8 mouse cellular contexts compared by ENCODE assay signal in genomic region chr17:27556315-27557011, GRCm38 (mm10). TPM values are rescaled to one million over a fixed set of nuclear protein-coding genes. Genes with fewer than 3 reads are reported as not detected.
DNase-seq lines count a peak whose midpoint lies in the region; ATAC-seq and TF ChIP-seq lines count a peak whose summit lies in the region.

Gene Hmga1, plus strand, starts transcription at chr17:27556497.

- H3ac ChIP-seq in C2C12 (ENCODE audit: control insufficient read depth, insufficient read length, low read depth) = peak within 1 kb of the TSS; percentile 96

- H3K4me2 ChIP-seq in embryonic facial prominence, embryonic 12.5 days (replicated peaks) = peak within 1 kb of the TSS; percentile 81

- peaks cover 38% of the 10 kb centered on the region for H3K79me3 ChIP-seq in C2C12 (ENCODE audit: low read depth)

- peak; percentile 30 for TF ChIP-seq POLR2A in kidney, adult 2 months (IDR thresholded peaks at IDR 0.05; ENCODE audit: low read depth, low read length)

- H3K9ac ChIP-seq in embryonic facial prominence, embryonic 12.5 days = peak within 1 kb of the TSS; percentile 93

- no peaks in the 10 kb centered on the region for H3K27me3 ChIP-seq in C2C12 (ENCODE audit: control insufficient read depth, insufficient read depth, insufficient read length)
- no peaks in the 10 kb centered on the region for H3K27me3 ChIP-seq in embryonic facial prominence, embryonic 12.5 days
- H3K27me3 ChIP-seq in kidney, adult 2 months (replicated peaks; ENCODE audit: control insufficient read depth, insufficient read depth, low read length) = no peaks in the 10 kb centered on the region
- H3K27me3 ChIP-seq in splenic B cell, adult 2 months (ENCODE audit: control insufficient read depth, insufficient read depth, low read length, poor library complexity, severe bottlenecking) = no peaks in the 10 kb centered on the region

- peaks cover 50% of the 10 kb centered on the region for H3K79me2 ChIP-seq in C2C12 (ENCODE audit: control insufficient read depth, insufficient read depth)

- peak within 1 kb of the TSS; percentile 98 for H3K27ac ChIP-seq in embryonic facial prominence, embryonic 12.5 days
- H3K27ac ChIP-seq in kidney, adult 2 months (ENCODE audit: insufficient read depth, low read depth, low read length) = peak within 1 kb of the TSS; percentile 48; the same call in 1 of the 2 replicates

- WGBS in embryonic facial prominence, embryonic 12.5 days = under 1% methylated on average over 77 of the region's 79 CpGs
- under 1% methylated on average over 79 of the region's 79 CpGs for WGBS in kidney, adult 2 months

- peak within 1 kb of the TSS; percentile 74 for H3K4me3 ChIP-seq in C2C12 (ENCODE audit: insufficient read depth, poor library complexity, severe bottlenecking)
- peak within 1 kb of the TSS; percentile 88 for H3K4me3 ChIP-seq in embryonic facial prominence, embryonic 12.5 days
- H3K4me3 ChIP-seq in kidney, adult 2 months (ENCODE audit: insufficient read depth, low read depth, low read length) = peak within 1 kb of the TSS; percentile 61

- H3K4me1 ChIP-seq in embryonic facial prominence, embryonic 12.5 days = peaks cover 35% of the 10 kb centered on the region
- H3K4me1 ChIP-seq in kidney, adult 2 months (ENCODE audit: control insufficient read depth, insufficient read depth, low read length) = peaks cover 4% of the 10 kb centered on the region; the same call in 1 of the 2 replicates

- peaks cover 9% of the 10 kb centered on the region for H3K36me3 ChIP-seq in C2C12 (ENCODE audit: control insufficient read depth, insufficient read depth)
- peaks cover 7% of the 10 kb centered on the region; the same call in 1 of the 2 replicates for H3K36me3 ChIP-seq in embryonic facial prominence, embryonic 12.5 days
- H3K36me3 ChIP-seq in kidney, adult 2 months (ENCODE audit: control insufficient read depth, insufficient read depth, low read length) = no peaks in the 10 kb centered on the region
- H3K36me3 ChIP-seq in splenic B cell, adult 2 months (ENCODE audit: control insufficient read depth, insufficient read depth, low read length, poor library complexity, severe bottlenecking) = peaks cover 3% of the 10 kb centered on the region; the same call in 1 of the 2 replicates

- no peak for TF ChIP-seq CTCF in C2C12 (IDR thresholded peaks at IDR 0.05; ENCODE audit: control insufficient read depth, insufficient read depth, insufficient read length)
- TF ChIP-seq CTCF in kidney, adult 2 months (conservative IDR thresholded peaks at IDR 0.05; ENCODE audit: insufficient read depth, insufficient read length, low read depth, low read length) = no peak

- DNase-seq in adrenal gland, postnatal 36 days = peak; percentile 89 to 95
- peak; percentile 89 for DNase-seq in heart, adult 18-20 months
- peak; percentile 88 for DNase-seq in kidney, adult 2 months
- peak; percentile 91 for DNase-seq in liver
- DNase-seq in monocyte, adult 2 months (ENCODE audit: low read depth in 1 of 2, low spot score in 2 of 2) = peak; percentile 77 to 89
- peak; percentile 95 for DNase-seq in splenic B cell, adult 2 months (ENCODE audit: low read depth, low spot score)

- no peaks in the 10 kb centered on the region for H3K9me3 ChIP-seq in embryonic facial prominence, embryonic 12.5 days

- peak; percentile 67 for ATAC-seq in embryonic facial prominence, embryonic 12.5 days (ENCODE audit: insufficient number of reproducible peaks, insufficient read depth, low FRiP score, low TSS enrichment)

TF ChIP-seq in C2C12, 6 proteins besides CTCF, POLR2A, EP300 and RAD21:
- no peak for TF ChIP-seq USF1 (IDR thresholded peaks at IDR 0.05; ENCODE audit: low read depth)
- no peak for TF ChIP-seq MYOD1 (IDR thresholded peaks at IDR 0.05; ENCODE audit: control insufficient read depth, insufficient read length, low read depth)
- no peak for TF ChIP-seq MYOG (IDR thresholded peaks at IDR 0.05; ENCODE audit: control insufficient read depth, extremely low read depth, insufficient read length)
- no peak for TF ChIP-seq CEBPB (IDR thresholded peaks at IDR 0.05; ENCODE audit: low read depth)
- TF ChIP-seq FOSL1 (IDR thresholded peaks at IDR 0.05; ENCODE audit: insufficient read depth, low read length, poor library complexity, severe bottlenecking) = no peak
- TF ChIP-seq MAX (IDR thresholded peaks at IDR 0.05) = no peak

RNA-seq across cellular contexts. Expression of gene Hmga1, which starts in this region (rescaled TPM):
- 397 TPM for polyA plus RNA-seq in C2C12 (2012; fragmentation: generic; extraction: Trizol)
- 10 to 100 TPM; 16.1 to 19.4 TPM for total RNA-seq in adrenal gland, postnatal 36 days (2021)
- 236 and 247 TPM in 2 replicates for polyA plus RNA-seq in embryonic facial prominence, embryonic 12.5 days (2016; fragmentation: Nextera tagmentation; extraction: Ambion mirVana)
- 10 to 100 TPM; 47.3 to 52.7 TPM for total RNA-seq in heart, adult 18-20 months (2021)
- polyA plus RNA-seq in kidney, adult 2 months (2012; rRNA removed) = 37.4 and 38.9 TPM in 2 replicates

Comparison
In these comparisons a context has a peak if more than half of its experiments do, and no peak if none do; other contexts are left out.
1. Peak in every context shown above with its lines: DNase-seq, ATAC-seq, H3K4me3 ChIP-seq and H3K27ac ChIP-seq.